Mouse (Mus musculus): Measurements from ENCODE around the gene Slc41a2.

Slc41a2 gene

GRCm38 (mm10) chr10:83234391-83234790 is 103.3 kb downstream of the Slc41a2 start:
- intact Hi-C loops (cut with DNase I), result no loop called here

GRCm38 (mm10) chr10:83233967-83234366 is 103.7 kb downstream of the Slc41a2 start:
- intact Hi-C loops (cut with DNase I), result no loop called here

GRCm38 (mm10) chr10:83228626-83229025 is 109.1 kb downstream of the Slc41a2 start:
- intact Hi-C loops (cut with DNase I), result no loop called here

DNA sequence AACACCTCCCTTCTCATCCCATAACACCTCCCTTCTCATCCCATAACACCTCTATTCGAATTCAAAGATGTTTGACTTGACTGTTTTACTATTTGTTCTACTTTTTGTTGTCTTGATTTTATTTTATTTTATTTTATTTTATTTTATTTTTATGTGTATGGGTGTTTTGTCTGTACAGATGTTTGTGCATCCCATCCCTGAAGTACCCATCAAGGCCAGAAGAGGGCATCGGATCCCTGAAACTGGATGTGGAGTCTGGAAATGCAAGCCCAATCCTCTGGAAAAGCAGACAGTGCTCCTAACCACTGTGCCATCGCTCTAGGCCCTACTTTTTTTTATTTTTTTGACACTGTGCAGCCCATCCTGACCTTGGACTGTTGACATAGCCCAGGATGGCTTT is 112.7 kb downstream of the Slc41a2 start:
- intact Hi-C loops (cut with DNase I), result no loop called here

GRCm38 (mm10) chr10:83220847-83221246 is 116.8 kb downstream of the Slc41a2 start:
- intact Hi-C loops (cut with DNase I), result no loop called here

GRCm38 (mm10) chr10:83220217-83220616 is 117.5 kb downstream of the Slc41a2 start:
- intact Hi-C loops (cut with DNase I), result no loop called here

DNA sequence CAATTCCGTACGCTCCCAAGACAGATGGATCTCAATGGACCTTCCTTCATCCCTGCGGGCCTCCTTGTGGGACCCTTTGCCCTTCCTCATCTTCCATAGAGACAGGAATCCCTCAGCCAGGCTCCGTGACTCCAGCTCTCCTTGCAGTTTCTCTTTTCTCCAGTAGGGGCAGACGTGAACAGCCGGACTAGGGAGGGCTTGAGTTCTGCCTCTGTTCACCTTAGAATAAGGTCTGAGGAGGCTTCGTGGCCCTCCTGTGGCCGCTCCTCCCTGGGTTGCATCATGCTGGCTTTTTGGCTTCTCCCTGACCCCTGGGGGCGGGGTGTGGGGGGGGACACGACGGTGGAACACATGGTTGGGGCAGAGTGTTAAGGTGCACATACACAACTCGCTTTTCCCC is 118.0 kb downstream of the Slc41a2 start:
- intact Hi-C loops (cut with DNase I), result loop anchor here (5.0 kb wide), 1 partner anchor 73 kb away; no protein-coding TSS in a partner anchor

DNA sequence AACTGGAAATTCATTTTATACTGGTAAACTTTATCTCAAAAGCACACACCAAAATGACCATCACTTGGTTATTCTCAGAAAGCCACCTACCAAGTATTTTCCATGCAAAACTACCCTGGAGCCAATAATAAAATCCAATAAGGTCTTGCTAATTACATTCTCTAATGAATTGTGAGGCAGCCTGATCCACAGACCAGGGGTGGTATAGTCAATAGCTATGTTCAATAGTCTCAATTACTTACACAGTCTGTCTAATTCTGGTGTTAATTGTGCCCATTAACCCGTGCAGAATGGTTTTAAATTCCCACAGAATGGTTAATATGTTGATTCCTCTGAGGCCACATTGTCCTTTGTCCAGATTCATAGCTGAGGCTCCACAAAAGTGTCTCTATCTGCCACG is 118.9 kb downstream of the Slc41a2 start:
- intact Hi-C loops (cut with DNase I), result loop anchor here (5.0 kb wide), 1 partner anchor 74 kb away; no protein-coding TSS in a partner anchor

GRCm38 (mm10) chr10:83217256-83217655 is 120.4 kb downstream of the Slc41a2 start:
- intact Hi-C loops (cut with DNase I), result loop anchor here (5.0 kb wide), 1 partner anchor 75 kb away; no protein-coding TSS in a partner anchor

GRCm38 (mm10) chr10:83215559-83215958 is 122.1 kb downstream of the Slc41a2 start:
- intact Hi-C loops (cut with DNase I), result loop anchor here (5.0 kb wide), 1 partner anchor 77 kb away; no protein-coding TSS in a partner anchor

GRCm38 (mm10) chr10:83212618-83213017 is 125.1 kb downstream of the Slc41a2 start:
- intact Hi-C loops (cut with DNase I), result no loop called here

GRCm38 (mm10) chr10:83210968-83211583 is 126.6 kb downstream of the Slc41a2 start:
- intact Hi-C loops (cut with DNase I), result no loop called here

GRCm38 (mm10) chr10:83210122-83210521 is 127.6 kb downstream of the Slc41a2 start:
- intact Hi-C loops (cut with DNase I), result no loop called here

GRCm38 (mm10) chr10:83209388-83209787 is 128.3 kb downstream of the Slc41a2 start:
- intact Hi-C loops (cut with DNase I), result no loop called here

DNA sequence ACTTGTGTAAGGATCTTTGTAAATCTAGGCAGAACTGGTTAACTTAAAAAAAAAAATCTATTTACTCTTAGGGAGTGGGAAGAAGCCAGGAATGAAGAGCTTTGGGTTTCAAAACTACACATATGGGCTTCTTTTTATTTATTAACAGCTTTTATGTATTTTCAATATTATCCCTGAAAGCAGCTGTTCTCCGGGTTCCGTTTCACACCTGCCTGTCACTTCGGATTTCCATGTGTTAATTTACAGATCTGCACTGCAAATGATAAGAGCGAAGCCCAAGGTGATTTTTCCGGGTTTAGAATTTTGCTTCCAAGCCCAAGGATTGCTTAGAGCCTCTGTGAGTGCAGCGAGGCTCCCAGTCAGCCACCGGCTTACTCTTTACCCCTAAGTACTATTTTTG is 129.2 kb downstream of the Slc41a2 start:
- intact Hi-C loops (cut with DNase I), result no loop called here

DNA sequence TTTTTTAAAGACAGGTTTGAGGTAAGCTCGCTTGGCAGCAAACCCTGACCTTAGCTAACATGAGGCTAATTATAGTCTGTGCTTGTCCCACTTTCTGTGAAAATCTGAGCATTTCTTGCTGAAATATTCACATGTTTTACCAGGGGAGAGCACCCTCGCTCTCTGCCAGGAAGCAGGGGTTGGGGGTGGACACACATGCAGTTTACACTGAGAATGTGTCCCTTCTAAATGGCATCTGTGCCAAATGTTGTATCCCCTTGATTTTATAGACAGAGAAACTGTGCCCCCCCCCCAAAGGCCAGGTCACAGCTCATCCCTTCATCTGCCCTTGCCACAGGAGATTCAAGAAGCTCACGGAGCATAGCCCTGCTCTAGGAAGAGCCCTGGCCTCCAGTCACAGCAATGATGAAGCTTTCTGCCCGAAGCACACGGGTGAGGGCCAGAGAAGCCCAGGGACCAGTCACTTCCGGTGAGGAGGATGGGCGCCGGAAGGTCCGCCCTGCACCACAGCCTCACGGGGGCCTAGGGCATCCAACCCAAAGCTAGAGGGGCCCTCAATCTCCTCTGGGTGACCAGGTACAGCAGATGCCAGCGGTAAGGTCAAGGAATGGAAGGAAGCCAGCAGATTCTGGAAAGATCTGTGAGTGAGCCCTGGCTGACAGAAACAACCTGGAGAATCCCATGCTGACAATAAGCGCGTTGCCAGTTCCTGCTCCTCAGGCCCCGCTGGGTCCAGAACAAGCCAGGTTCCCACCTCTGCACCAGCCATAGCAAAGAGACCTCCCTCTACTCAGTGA is 134.6 kb downstream of the Slc41a2 start:
- intact Hi-C loops (cut with DNase I), result no loop called here

DNA sequence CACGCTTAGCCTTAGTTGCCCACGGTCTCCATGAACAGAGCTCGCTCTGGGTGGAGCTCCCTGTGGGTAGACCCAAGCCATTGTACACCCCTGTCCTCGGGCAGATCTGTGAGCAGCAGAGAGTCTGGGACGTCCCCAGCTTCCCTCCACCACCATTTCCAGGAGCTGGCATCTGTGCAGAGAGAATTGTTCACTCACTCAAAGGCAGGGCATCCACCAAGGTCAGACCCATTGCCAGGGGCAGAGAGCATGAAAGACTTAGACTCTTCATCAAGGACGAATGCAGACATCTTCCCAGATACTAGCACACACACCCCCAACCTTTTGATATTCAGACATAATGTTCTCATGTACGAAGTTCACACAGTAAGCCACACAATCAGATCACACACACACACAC is 136.2 kb downstream of the Slc41a2 start:
- intact Hi-C loops (cut with DNase I), result no loop called here

DNA sequence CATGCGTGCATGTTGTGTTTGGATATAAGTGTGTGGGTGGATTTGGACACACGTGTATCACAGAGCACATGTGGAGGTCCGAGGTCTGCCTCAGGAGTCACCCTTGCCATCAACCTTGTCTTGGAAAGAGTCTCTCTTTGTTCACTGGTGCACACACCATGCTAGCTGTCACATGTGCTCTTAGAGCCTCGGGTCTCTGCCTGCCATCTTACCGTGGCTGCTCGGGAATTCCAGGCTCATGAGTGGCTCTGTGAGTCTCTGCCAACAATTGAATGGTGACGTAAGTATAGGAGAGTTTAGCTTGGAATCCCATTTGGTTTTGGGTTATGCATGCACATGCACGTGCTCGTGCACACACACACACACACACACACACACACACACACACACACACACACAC is 138.4 kb downstream of the Slc41a2 start:
- intact Hi-C loops (cut with DNase I), result loop anchor here (5.0 kb wide), 1 partner anchor 287 kb away; no protein-coding TSS in a partner anchor

DNA sequence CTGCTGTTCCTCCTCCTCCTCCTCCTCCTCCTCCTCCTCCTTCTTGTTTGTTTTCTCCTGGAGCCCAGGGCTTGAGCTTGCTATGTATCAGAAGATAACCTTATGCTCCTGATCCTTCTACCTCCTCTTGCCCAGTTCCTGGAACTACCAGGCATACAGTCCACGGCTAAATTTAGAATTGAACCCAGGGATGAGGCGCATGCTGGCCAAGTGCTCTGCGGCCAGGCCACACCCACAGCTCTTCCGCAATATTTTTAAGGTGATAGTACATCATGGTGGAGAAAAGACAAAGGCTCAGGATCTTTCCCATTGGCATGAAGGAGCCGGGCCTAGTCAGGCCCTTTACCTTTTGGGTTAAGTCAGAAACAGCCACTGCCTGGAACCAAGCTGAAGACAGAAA is 139.0 kb downstream of the Slc41a2 start:
- intact Hi-C loops (cut with DNase I), result loop anchor here (5.0 kb wide), 1 partner anchor 286 kb away; no protein-coding TSS in a partner anchor

DNA sequence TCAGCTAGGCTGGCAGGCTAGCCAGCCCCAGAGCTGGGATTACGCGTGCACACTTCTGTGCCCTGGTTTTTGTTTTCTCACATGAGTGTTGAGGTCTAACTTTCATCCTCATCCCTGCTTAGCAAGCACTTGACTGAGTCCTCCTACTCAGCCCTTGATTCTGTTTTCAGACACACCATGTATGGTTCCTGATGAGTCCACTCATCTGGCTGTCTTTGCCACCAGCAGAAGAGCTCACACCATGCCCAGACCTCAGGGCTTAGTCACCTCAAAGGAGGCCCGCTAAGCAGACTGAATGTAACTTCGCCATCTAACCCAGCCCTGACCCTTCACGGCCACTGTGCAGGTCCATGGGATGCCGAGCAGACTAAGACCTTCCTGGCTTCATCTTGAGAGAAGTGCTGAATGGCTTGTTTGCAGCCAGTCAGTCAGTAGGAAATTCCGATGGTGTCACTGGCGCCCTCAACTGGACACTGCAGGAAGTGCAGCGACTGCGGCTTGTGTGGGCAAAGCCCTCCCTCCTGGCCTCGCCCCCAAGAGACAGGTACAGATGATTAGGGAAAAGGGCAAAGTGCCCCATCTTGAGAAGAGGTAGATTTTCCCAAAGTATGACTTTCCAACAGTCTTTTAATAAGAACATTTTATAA is 139.9 kb downstream of the Slc41a2 start:
- intact Hi-C loops (cut with DNase I), result loop anchor here (5.0 kb wide), 1 partner anchor 286 kb away; no protein-coding TSS in a partner anchor

DNA sequence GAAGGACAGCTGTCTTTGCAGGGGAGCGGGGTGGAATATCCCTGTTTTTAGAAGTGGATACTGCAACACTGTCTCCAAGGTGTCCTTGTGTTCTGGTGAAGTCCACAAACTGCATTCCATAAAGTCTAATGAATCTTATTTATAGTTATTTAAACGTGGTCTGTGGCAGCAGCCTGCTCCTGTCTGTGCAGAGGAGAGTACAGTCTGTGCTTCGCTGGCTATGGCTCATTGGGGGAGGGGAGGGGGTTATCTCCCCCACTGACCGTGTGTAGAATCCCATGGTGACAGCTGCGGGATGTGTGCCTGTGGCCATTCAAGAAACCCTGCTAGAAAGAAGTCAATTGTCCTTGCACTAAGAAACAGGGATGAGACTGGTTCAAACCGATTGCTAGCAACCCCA is 145.7 kb downstream of the Slc41a2 start:
- intact Hi-C loops (cut with DNase I), result no loop called here

DNA sequence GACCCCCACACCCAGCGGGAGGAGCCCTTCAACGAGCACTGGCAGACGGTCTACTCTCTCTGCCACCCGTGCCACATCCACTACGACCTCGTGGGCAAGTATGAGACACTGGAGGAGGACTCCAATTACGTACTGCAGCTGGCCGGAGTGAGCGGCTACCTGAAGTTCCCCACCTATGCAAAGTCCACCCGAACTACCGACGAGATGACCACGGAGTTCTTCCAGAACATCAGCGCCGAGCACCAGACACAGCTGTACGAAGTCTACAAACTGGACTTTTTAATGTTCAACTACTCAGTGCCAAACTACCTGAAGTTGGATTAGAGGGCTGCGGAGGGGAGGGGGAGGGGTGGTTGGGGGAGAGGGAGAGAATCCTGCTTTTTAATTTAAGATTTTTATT is 146.2 kb downstream of the Slc41a2 start:
- intact Hi-C loops (cut with DNase I), result no loop called here

All from adrenal gland (tissue).